19 mouse cellular contexts compared by ENCODE assay signal in the genomic region with DNA sequence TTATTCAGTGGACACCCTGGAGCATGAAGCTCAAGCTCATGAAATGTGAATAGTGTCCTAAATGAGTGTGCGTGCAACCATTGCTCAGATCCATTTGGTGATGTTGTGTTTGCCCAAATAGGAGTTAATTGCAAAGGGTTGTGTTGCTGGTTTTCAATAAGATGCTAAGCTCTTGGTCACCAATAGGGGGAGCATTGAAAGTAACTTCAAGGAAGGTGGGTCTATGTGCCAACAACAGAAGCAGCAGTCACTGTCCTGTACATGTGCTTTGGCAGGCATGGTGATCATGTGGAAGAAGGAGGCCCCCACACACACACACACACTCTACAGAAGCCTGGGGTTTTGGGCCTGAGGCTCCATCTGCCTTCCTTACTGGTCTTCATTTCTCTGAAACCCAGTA.
A peak's percentile ranks its signal among the peaks of the same experiment; 100 is the strongest.
DNase-seq lines count a peak whose midpoint lies in the region; ATAC-seq and TF ChIP-seq lines count a peak whose summit lies in the region.
"Had no signal": no experiment of that assay in that cellular context is flagged by ENCODE, and none has a peak within 500 bp of the region (broad histone marks: within the 10 kb centered on the region; RNA-seq: fewer than 3 reads in every experiment).

No protein-coding gene starts in this region.

- no peak overlapping the region for H3K4me3 ChIP-seq in gastrocnemius, adult 2 months
- H3K4me3 ChIP-seq in liver, adult 2 months (ENCODE audit: insufficient read depth, low read depth, low read length): no peak overlapping the region
- no peak overlapping the region for H3K4me3 ChIP-seq in liver, embryonic 11.5 days (ENCODE audit: low read depth, low read length)
- H3K4me3 ChIP-seq in CH12.LX (replicated peaks in 1 of 3; ENCODE audit: low read depth in 2 of 3, low read length in 2 of 3, poor library complexity in 1 of 3): no peak overlapping the region
- H3K4me3 ChIP-seq: embryonic facial prominence, embryonic 12.5 days; intestine, embryonic 15.5 days; megakaryocyte, embryonic 14.5 days had no signal

- H3K27me3 ChIP-seq in liver, adult 2 months (ENCODE audit: control insufficient read depth, insufficient read depth, low read length): no peaks in the 10 kb centered on the region
- no peaks in the 10 kb centered on the region for H3K27me3 ChIP-seq in liver, embryonic 11.5 days (replicated peaks; ENCODE audit: control insufficient read depth, insufficient read depth, low read length)
- no peaks in the 10 kb centered on the region for H3K27me3 ChIP-seq in CH12.LX (replicated peaks)
- H3K27me3 ChIP-seq: embryonic facial prominence, embryonic 12.5 days; intestine, embryonic 15.5 days had no signal

- no peak overlapping the region for H3K9ac ChIP-seq in liver, adult 2 months (ENCODE audit: low read depth, low read length)
- H3K9ac ChIP-seq in liver, embryonic 11.5 days (ENCODE audit: low read depth, low read length): no peak overlapping the region
- H3K9ac ChIP-seq in CH12.LX (ENCODE audit: insufficient read depth, low read depth): no peak overlapping the region
- H3K9ac ChIP-seq: embryonic facial prominence, embryonic 12.5 days; intestine, embryonic 15.5 days had no signal

- H3K4me2 ChIP-seq in liver, embryonic 11.5 days: no peak overlapping the region
- H3K4me2 ChIP-seq in CH12.LX (ENCODE audit: insufficient read depth, low read depth, poor library complexity, severe bottlenecking): no peak overlapping the region
- H3K4me2 ChIP-seq: embryonic facial prominence, embryonic 12.5 days; heart, embryonic 11.5 days; intestine, embryonic 15.5 days had no signal

- H3K4me1 ChIP-seq in liver, adult 2 months (ENCODE audit: control insufficient read depth, insufficient read depth, low read length): no peaks in the 10 kb centered on the region
- H3K4me1 ChIP-seq in liver, embryonic 11.5 days (replicated peaks; ENCODE audit: control insufficient read depth, insufficient read depth, low read length): no peaks in the 10 kb centered on the region
- H3K4me1 ChIP-seq in CH12.LX (ENCODE audit: control insufficient read depth in 1 of 2, insufficient read depth in 2 of 2): peaks cover 36 to 53% of the 10 kb centered on the region in 2 experiments
- H3K4me1 ChIP-seq: embryonic facial prominence, embryonic 12.5 days; intestine, embryonic 15.5 days had no signal

- peak; percentile 67 for TF ChIP-seq RAD21 in CH12.LX (IDR thresholded peaks at IDR 0.05; ENCODE audit: low read depth, low read length)

- H3K79me2 ChIP-seq in liver, adult 2 months (ENCODE audit: control insufficient read depth, insufficient read depth, low read length): no peaks in the 10 kb centered on the region
- H3K79me2 ChIP-seq in CH12.LX (replicated peaks; ENCODE audit: control insufficient read depth, extremely low read depth, insufficient read depth, poor library complexity, severe bottlenecking): no peaks in the 10 kb centered on the region

- in situ Hi-C loops in CH12.LX (cut with MboI; ENCODE audit: low pct_ligation_motif_present, low pct_unique_long_range_greater_than_20kb, low sequenced_read_pairs): no loop called here

- intact Hi-C loops in gastrocnemius, adult 2 months (cut with DNase I): no loop called here

- ATAC-seq in liver, embryonic 11.5 days (replicated peaks; ENCODE audit: low FRiP score): no peak
- ATAC-seq in megakaryocyte progenitor cell, adult 5-6 weeks (replicated peaks; ENCODE audit: poor library complexity): peak; percentile 44; the same call in 1 of the 2 replicates
- ATAC-seq in megakaryocyte-erythroid progenitor cell, adult 5-6 weeks (replicated peaks; ENCODE audit: low FRiP score, low TSS enrichment, poor library complexity, severe bottlenecking): no peak
- ATAC-seq: intestine, embryonic 15.5 days had no signal

- no peaks in the 10 kb centered on the region for H3K9me3 ChIP-seq in liver, embryonic 11.5 days (ENCODE audit: control insufficient read depth, low read length)
- H3K9me3 ChIP-seq in CH12.LX (replicated peaks; ENCODE audit: low read length): no peaks in the 10 kb centered on the region
- H3K9me3 ChIP-seq: embryonic facial prominence, embryonic 12.5 days; intestine, embryonic 15.5 days; megakaryocyte, embryonic 14.5 days had no signal

- H3K27ac ChIP-seq in gastrocnemius, adult 2 months: no peak overlapping the region
- H3K27ac ChIP-seq in liver, adult 2 months (replicated peaks; ENCODE audit: insufficient read depth, low read depth, low read length): no peak overlapping the region
- H3K27ac ChIP-seq in liver, embryonic 11.5 days (ENCODE audit: low read depth, low read length): no peak overlapping the region
- no peak overlapping the region for H3K27ac ChIP-seq in CH12.LX (ENCODE audit: insufficient read depth, low read depth)
- H3K27ac ChIP-seq: embryonic facial prominence, embryonic 12.5 days; intestine, embryonic 15.5 days had no signal

- no peak for DNase-seq in gastrocnemius, adult 2 months
- no peak for DNase-seq in gastrocnemius, adult 8-10 months (ENCODE audit: low spot score in 2 of 2)
- no peak for DNase-seq in liver, adult 2 months (ENCODE audit: extremely low read depth, low read depth, low spot score)
- no peak for DNase-seq in liver, embryonic 11.5 days (ENCODE audit: low spot score)
- no peak for DNase-seq in CH12.LX (ENCODE audit: extremely low read depth)
- no peak for DNase-seq in yolk sac, embryonic 10.5 days (ENCODE audit: low spot score)
- DNase-seq: adrenal gland, postnatal 14 days; B cell, adult 2 months; cerebellum, postnatal 36 days; gastrocnemius, postnatal 14 days; kidney, postnatal 36 days; left cerebral cortex, postnatal 4 days; thymus, postnatal 14 days had no signal

- 90% methylated on average over 1 of the region's 1 CpGs for WGBS in liver, adult 2 months
- WGBS in liver, embryonic 11.5 days: 83% methylated on average over 1 of the region's 1 CpGs

- no peaks in the 10 kb centered on the region for H3K36me3 ChIP-seq in liver, adult 2 months (ENCODE audit: control insufficient read depth, insufficient read depth, low read length)
- no peaks in the 10 kb centered on the region for H3K36me3 ChIP-seq in liver, embryonic 11.5 days (ENCODE audit: control insufficient read depth, insufficient read depth, low read length)
- peaks cover 0 to 6% of the 10 kb centered on the region in 2 experiments for H3K36me3 ChIP-seq in CH12.LX (replicated peaks in 1 of 2; ENCODE audit: control insufficient read depth in 1 of 2, insufficient read depth in 1 of 2, low read length in 1 of 2)
- H3K36me3 ChIP-seq: embryonic facial prominence, embryonic 12.5 days; intestine, embryonic 15.5 days had no signal

- TF ChIP-seq CTCF in gastrocnemius, adult 2 months (IDR thresholded peaks at IDR 0.05): peak; percentile 8; the same call in 1 of the 2 replicates
- 0 out of 2 replicates have a peak, but pooled peaks have one; percentile 11 for TF ChIP-seq CTCF in liver, adult 2 months (IDR thresholded peaks at IDR 0.05; ENCODE audit: low read depth, low read length)
- TF ChIP-seq CTCF in CH12.LX (conservative IDR thresholded peaks at IDR 0.05 in 1 of 2, IDR thresholded peaks at IDR 0.05 in 1 of 2; ENCODE audit: low read depth in 2 of 2, low read length in 2 of 2): peak; percentile 54 to 75

- TF ChIP-seq EP300 in CH12.LX (IDR thresholded peaks at IDR 0.05; ENCODE audit: low read length): no peak

- dilution Hi-C loops in CH12.LX (cut with MboI; ENCODE audit: extremely low pct_ligation_motif_present, extremely low pct_unique_long_range_greater_than_20kb, low sequenced_read_pairs): no loop called here

- no peak for TF ChIP-seq POLR2A in liver, adult 2 months (IDR thresholded peaks at IDR 0.05; ENCODE audit: extremely low read depth, insufficient read depth, low read length)
- no peak for TF ChIP-seq POLR2A in CH12.LX (IDR thresholded peaks at IDR 0.05; ENCODE audit: low read depth, low read length)

TF ChIP-seq in CH12.LX, 34 proteins besides CTCF, POLR2A, EP300 and RAD21:
- TF ChIP-seq SMC3 (IDR thresholded peaks at IDR 0.05; ENCODE audit: low read depth, low read length) (peak; percentile 76), MYC (IDR thresholded peaks at IDR 0.05; ENCODE audit: low read depth, low read length) (peak; percentile 95), JUN (IDR thresholded peaks at IDR 0.05; ENCODE audit: insufficient read depth, low read depth, low read length) (no peak), GABPA (IDR thresholded peaks at IDR 0.05; ENCODE audit: insufficient replicate concordance, low read depth, low read length) (no peak)

Comparison
In these comparisons a context has a peak if more than half of its experiments do, and no peak if none do; other contexts are left out.
1. CTCF ChIP-seq: peak in every context shown above with its lines; median percentile 64 in CH12.LX; 11 in liver, adult 2 months; 8 in gastrocnemius, adult 2 months.